Mouse (Mus musculus) CH12.LX (cell line): Measurements from ENCODE around the gene Lekr1. TPM values are rescaled to one million over a fixed set of nuclear protein-coding genes. Genes with fewer than 3 reads are reported as not detected.

Experiments used
- DNase-seq: peaks from one replicate; pipeline ENCODE4 v3.0.0-alpha.2; 2013; ENCODE audit errors: extremely low read depth
- H3K27ac ChIP-seq: 2 replicates; pipeline ENCODE4 v1.5.1; 2012; ENCODE audit warnings: low read depth, mild to moderate bottlenecking, control low read depth, moderate library complexity; ENCODE audit not compliant: insufficient read depth
- H3K27me3 ChIP-seq: replicated peaks from 2 replicates; pipeline ENCODE3; 2012; ENCODE audit warnings: inconsistent platforms
- H3K36me3 ChIP-seq, 2 experiments: replicated peaks in 1 of 2; 2 replicates each; pipeline versions ENCODE3 to v1.6.1; 2012; ENCODE audit warnings: inconsistent platforms in 1 of 2, low read length in 1 of 2, mild to moderate bottlenecking in 1 of 2, mixed read lengths in 1 of 2, moderate library complexity in 1 of 2; ENCODE audit not compliant: control insufficient read depth in 1 of 2, insufficient read depth in 1 of 2
- H3K4me1 ChIP-seq, 2 experiments: 2 replicates each; pipeline ENCODE4 v1.6.1; 2012; ENCODE audit warnings: inconsistent platforms in 1 of 2, moderate library complexity in 1 of 2; ENCODE audit not compliant: insufficient read depth in 2 of 2, control insufficient read depth in 1 of 2
- H3K4me2 ChIP-seq: 2 replicates; pipeline ENCODE4 v1.6.1; 2012; ENCODE audit warnings: low read depth, mild to moderate bottlenecking, control low read depth; ENCODE audit not compliant: poor library complexity, insufficient read depth, severe bottlenecking
- H3K4me3 ChIP-seq, 3 experiments: fragments of 150-350 bp in 1 of 3; sonication (generic) in 1 of 3; replicated peaks in 1 of 3; 2 replicates each; pipeline versions ENCODE3 to v1.5.1; 2011 to 2012; ENCODE audit warnings: low read depth in 2 of 3, low read length in 2 of 3, mild to moderate bottlenecking in 2 of 3, moderate library complexity in 2 of 3, control low read depth in 1 of 3, improper control_type of control experiment in 1 of 3, inconsistent platforms in 1 of 3, mixed read lengths in 1 of 3; ENCODE audit not compliant: poor library complexity in 1 of 3
- H3K79me2 ChIP-seq: replicated peaks from 2 replicates; pipeline ENCODE4 v1.6.1; 2012; ENCODE audit warnings: mild to moderate bottlenecking, moderate library complexity; ENCODE audit not compliant: control insufficient read depth, poor library complexity, insufficient read depth, severe bottlenecking; ENCODE audit errors: extremely low read depth
- H3K9ac ChIP-seq: 2 replicates; pipeline ENCODE4 v1.6.1; 2012; ENCODE audit warnings: low read depth, mild to moderate bottlenecking, control low read depth, moderate library complexity; ENCODE audit not compliant: insufficient read depth
- H3K9me3 ChIP-seq: replicated peaks from 2 replicates; pipeline ENCODE3; 2012; ENCODE audit warnings: low read length, inconsistent platforms, mixed read lengths
- BHLHE40 ChIP-seq: IDR thresholded peaks from 2 replicates; pipeline ENCODE4 v1.6.1; 2011; ENCODE audit warnings: mild to moderate bottlenecking, low read depth, low read length, improper control_type of control experiment
- CHD2 ChIP-seq: IDR thresholded peaks from 2 replicates; pipeline ENCODE4 v1.6.1; 2011; ENCODE audit warnings: low read length, improper control_type of control experiment
- CTCF ChIP-seq, 2 experiments: IDR thresholded peaks in 1 of 2; conservative IDR thresholded peaks in 1 of 2; 2 replicates each; pipeline ENCODE4 v1.5.1; 2011 to 2012; ENCODE audit warnings: low read depth in 2 of 2, low read length in 2 of 2, improper control_type of control experiment in 1 of 2, inconsistent platforms in 1 of 2, mild to moderate bottlenecking in 1 of 2, moderate library complexity in 1 of 2
- ELF1 ChIP-seq: IDR thresholded peaks from 2 replicates; pipeline ENCODE4 v1.6.1; 2014; ENCODE audit warnings: low read depth, mild to moderate bottlenecking, inconsistent platforms, low read length, improper control_type of control experiment
- EP300 ChIP-seq: IDR thresholded peaks from 2 replicates; pipeline ENCODE4 v1.6.1; 2011; ENCODE audit warnings: low read length, improper control_type of control experiment
- ETS1 ChIP-seq: conservative IDR thresholded peaks from 2 replicates; pipeline ENCODE4 v1.6.1; 2012; ENCODE audit warnings: low read depth, mild to moderate bottlenecking, inconsistent platforms, low read length, improper control_type of control experiment, moderate library complexity
- GABPA ChIP-seq: IDR thresholded peaks from 2 replicates; pipeline ENCODE4 v1.6.1; 2012; ENCODE audit warnings: low read depth, low read length, improper control_type of control experiment, inconsistent platforms; ENCODE audit not compliant: insufficient replicate concordance
- HCFC1 ChIP-seq: IDR thresholded peaks from 2 replicates; pipeline ENCODE4 v1.6.1; 2012; ENCODE audit warnings: low read depth, mild to moderate bottlenecking, inconsistent platforms, low read length, improper control_type of control experiment
- JUND ChIP-seq: conservative IDR thresholded peaks from 2 replicates; pipeline ENCODE4 v1.6.1; 2011; ENCODE audit warnings: low read depth, low read length, improper control_type of control experiment
- MAFK ChIP-seq: IDR thresholded peaks from 2 replicates; pipeline ENCODE4 v1.6.1; 2011; ENCODE audit warnings: low read length, improper control_type of control experiment; ENCODE audit not compliant: insufficient replicate concordance
- MAX ChIP-seq: IDR thresholded peaks from 2 replicates; pipeline ENCODE4 v1.6.1; 2011; ENCODE audit warnings: low read length, improper control_type of control experiment
- MAZ ChIP-seq: IDR thresholded peaks from 2 replicates; pipeline ENCODE4 v1.6.1; 2012; ENCODE audit warnings: low read depth, mild to moderate bottlenecking, inconsistent platforms, low read length, improper control_type of control experiment, moderate library complexity
- MYC ChIP-seq: IDR thresholded peaks from 2 replicates; pipeline ENCODE4 v1.6.1; 2011; ENCODE audit warnings: low read depth, mild to moderate bottlenecking, improper control_type of control experiment, low read length
- NELFE ChIP-seq: IDR thresholded peaks from 2 replicates; pipeline ENCODE4 v1.6.1; 2011; ENCODE audit warnings: low read depth, low read length, improper control_type of control experiment
- PAX5 ChIP-seq: IDR thresholded peaks from 2 replicates; pipeline ENCODE4 v1.6.1; 2012; ENCODE audit warnings: low read length, inconsistent platforms, mixed read lengths
- POLR2A ChIP-seq: IDR thresholded peaks from 2 replicates; pipeline ENCODE4 v1.6.1; 2011; ENCODE audit warnings: low read depth, mild to moderate bottlenecking, improper control_type of control experiment, low read length
- POLR2AphosphoS2 ChIP-seq: IDR thresholded peaks from 2 replicates; pipeline ENCODE4 v1.6.1; 2011; ENCODE audit warnings: low read depth, low read length, improper control_type of control experiment
- RAD21 ChIP-seq: IDR thresholded peaks from 2 replicates; pipeline ENCODE4 v1.6.1; 2011; ENCODE audit warnings: low read depth, mild to moderate bottlenecking, low read length, improper control_type of control experiment, moderate library complexity
- RCOR1 ChIP-seq: conservative IDR thresholded peaks from 2 replicates; pipeline ENCODE4 v1.6.1; 2012; ENCODE audit warnings: low read depth, mild to moderate bottlenecking, inconsistent platforms, low read length, improper control_type of control experiment
- SIN3A ChIP-seq: IDR thresholded peaks from 2 replicates; pipeline ENCODE4 v1.6.1; 2012; ENCODE audit warnings: low read length, improper control_type of control experiment, inconsistent platforms
- TCF12 ChIP-seq: IDR thresholded peaks from 2 replicates; pipeline ENCODE4 v1.6.1; 2014; ENCODE audit warnings: low read depth, mild to moderate bottlenecking, inconsistent platforms, low read length, improper control_type of control experiment
- USF1 ChIP-seq: IDR thresholded peaks from 2 replicates; pipeline ENCODE4 v1.6.1; 2014; ENCODE audit warnings: low read depth, mild to moderate bottlenecking, inconsistent platforms, low read length, improper control_type of control experiment
- ZKSCAN1 ChIP-seq: IDR thresholded peaks from 2 replicates; pipeline ENCODE4 v1.6.1; 2012; ENCODE audit warnings: low read depth, inconsistent platforms, low read length, improper control_type of control experiment, borderline replicate concordance
- dilution Hi-C: fragments of 300-500 bp; cut with MboI; formaldehyde crosslinking; loops from 2 replicates; pipeline ENCODE4 v1.14.3; 2020; ENCODE audit warnings: low sequenced_read_pairs; ENCODE audit not compliant: extremely low pct_unique_long_range_greater_than_20kb, extremely low pct_ligation_motif_present
- in situ Hi-C: fragments of 300-500 bp; cut with MboI; formaldehyde crosslinking; loops from 3 replicates; pipeline ENCODE4 v1.14.3; 2019; ENCODE audit warnings: low sequenced_read_pairs, low pct_ligation_motif_present, low pct_unique_long_range_greater_than_20kb, mixed read lengths
- polyA plus RNA-seq: library from polyadenylated mRNA; unstranded; fragments of >175 nt; gene quantifications from 2 replicates; pipeline ENCODE4 v1.2.1, GENCODE M21; 2012; ENCODE audit warnings: low read depth; ENCODE audit not compliant: insufficient read length
- total RNA-seq, 2 experiments: library from RNA; depleted of rRNA; stranded (reverse); fragments of 300-350 nt in 1 of 2; fragments of >200 nt in 1 of 2; gene quantifications; 2 replicates each; pipeline ENCODE4 v1.2.3; 2012 to 2014

Lekr1 gene
- total and polyA plus RNA-seq, 3 experiments, result 0.17 to 1.4 (median 0.47) TPM

GRCm38 (mm10) chr3:65844302-65844701 lies 178.3 kb downstream of the Lekr1 start:
- TF ChIP-seq GABPA (no peak), USF1 (no peak), MYC (no peak), HCFC1 (no peak), ZKSCAN1 (no peak), CTCF (conservative IDR thresholded peaks at IDR 0.05 in 1 of 2, IDR thresholded peaks at IDR 0.05 in 1 of 2; ENCODE audit: low read depth in 2 of 2, low read length in 2 of 2) (no peak), MAX (no peak), POLR2AphosphoS2 (no peak), RCOR1 (no peak), RAD21 (no peak), MAZ (no peak), TCF12 (no peak), ETS1 (no peak)
- no peak overlapping the region for H3K9ac ChIP-seq
- in situ Hi-C loops (no loop called here), dilution Hi-C loops (no loop called here)
- no peaks in the 10 kb centered on the region for H3K9me3 ChIP-seq
- H3K4me2 ChIP-seq, result no peak overlapping the region
- H3K4me1 ChIP-seq, result peaks cover 4 to 7% of the 10 kb centered on the region in 2 experiments
- no peak overlapping the region for H3K27ac ChIP-seq
- no peaks in the 10 kb centered on the region for H3K27me3 ChIP-seq
- no peak overlapping the region for H3K4me3 ChIP-seq
- H3K79me2 ChIP-seq, result no peaks in the 10 kb centered on the region
- DNase-seq, result no peak
- H3K36me3 ChIP-seq, result no peaks in the 10 kb centered on the region

GRCm38 (mm10) chr3:65844851-65845552 lies 179.0 kb downstream of the Lekr1 start:
- TF ChIP-seq ETS1 (no peak), EP300 (no peak), POLR2A (no peak), USF1 (no peak), MAX (no peak), CTCF (conservative IDR thresholded peaks at IDR 0.05 in 1 of 2, IDR thresholded peaks at IDR 0.05 in 1 of 2; ENCODE audit: low read depth in 2 of 2, low read length in 2 of 2) (no peak), JUND (no peak), BHLHE40 (no peak), SIN3A (no peak), CHD2 (no peak), PAX5 (no peak), RCOR1 (no peak), MAFK (no peak), TCF12 (no peak), ELF1 (no peak), NELFE (no peak)
- dilution Hi-C loops, result no loop called here
- no peak overlapping the region for H3K4me2 ChIP-seq

More at GRCm38 (mm10) chr3:65844851-65845552, 179.0 kb downstream of the Lekr1 start:
- Histone ChIP-seq H3K27me3 (no peaks in the 10 kb centered on the region), H3K9me3 (no peaks in the 10 kb centered on the region), H3K27ac (no peak overlapping the region), H3K36me3 (no peaks in the 10 kb centered on the region), H3K79me2 (no peaks in the 10 kb centered on the region), H3K4me3 (no peak overlapping the region), H3K4me1 (peaks cover under 1 to 7% of the 10 kb centered on the region in 2 experiments), H3K9ac (no peak overlapping the region)
- in situ Hi-C loops, result no loop called here
- no peak for DNase-seq
